Mouse (Mus musculus): Measurements from ENCODE around the gene Gm379. TPM values are rescaled to one million over a fixed set of nuclear protein-coding genes. Genes with fewer than 3 reads are reported as not detected.

Gene Gm379
- not detected in 2 replicates for polyA plus RNA-seq (2015; fragmentation: Nextera tagmentation; extraction: Ambion mirVana)

- H3K27me3 ChIP-seq (replicated peaks; ENCODE audit: control insufficient read depth, insufficient read depth, low read length): no peaks in the 10 kb centered on the region
- no peak within 1 kb of the TSS for H3K4me2 ChIP-seq (ENCODE audit: low read length)
- WGBS: 71% methylated on average over 2 of the region's 2 CpGs
- H3K36me3 ChIP-seq (ENCODE audit: control insufficient read depth, insufficient read depth): no peaks in the 10 kb centered on the region
- no peaks in the 10 kb centered on the region for H3K4me1 ChIP-seq (replicated peaks; ENCODE audit: control insufficient read depth, insufficient read depth, low read length)
- no peak within 1 kb of the TSS for H3K9ac ChIP-seq (replicated peaks; ENCODE audit: low read depth, low read length)
- H3K9me3 ChIP-seq (ENCODE audit: control insufficient read depth, low read length): no peaks in the 10 kb centered on the region
- no peak for ATAC-seq
- no peak within 1 kb of the TSS for H3K4me3 ChIP-seq (replicated peaks; ENCODE audit: low read length)
- H3K27ac ChIP-seq (ENCODE audit: low read length): no peak within 1 kb of the TSS
Observed at GRCm38 (mm10) chrX:108664885-108665284, at the start of gene Gm379. TSS of gene Gm379 (minus strand) at chrX:108664891.

DNA sequence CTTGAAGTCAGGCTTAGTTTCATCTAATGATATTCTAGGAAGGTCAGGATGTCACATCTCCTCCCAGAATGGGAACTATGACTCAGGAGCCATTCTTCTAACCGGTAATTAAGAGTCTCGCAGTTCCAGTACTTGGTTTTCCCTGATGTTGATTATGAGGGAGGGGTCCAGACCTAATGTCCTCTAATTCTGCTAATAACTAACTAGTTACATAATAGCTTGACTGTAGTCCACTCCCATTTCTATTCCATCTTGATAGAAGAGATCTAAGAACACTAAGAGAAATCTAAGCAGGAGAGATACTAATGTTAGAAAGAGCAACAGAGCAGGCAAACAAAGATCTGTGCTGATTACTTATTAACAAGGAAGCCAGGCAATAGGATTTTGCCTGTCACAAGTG is 39.6 kb upstream of the Gm379 start:
- H3K9ac ChIP-seq (replicated peaks; ENCODE audit: low read depth, low read length): no peak overlapping the region
- ATAC-seq: no peak
- H3K27me3 ChIP-seq (replicated peaks; ENCODE audit: control insufficient read depth, insufficient read depth, low read length): no peaks in the 10 kb centered on the region
- no peak overlapping the region for H3K27ac ChIP-seq (ENCODE audit: low read length)
- H3K4me2 ChIP-seq (ENCODE audit: low read length): no peak overlapping the region
- H3K4me3 ChIP-seq (replicated peaks; ENCODE audit: low read length): no peak overlapping the region
- H3K4me1 ChIP-seq (replicated peaks; ENCODE audit: control insufficient read depth, insufficient read depth, low read length): no peaks in the 10 kb centered on the region
- H3K36me3 ChIP-seq (ENCODE audit: control insufficient read depth, insufficient read depth): no peaks in the 10 kb centered on the region
- 76% methylated on average over 2 of the region's 2 CpGs for WGBS
- H3K9me3 ChIP-seq (ENCODE audit: control insufficient read depth, low read length): no peaks in the 10 kb centered on the region

DNA sequence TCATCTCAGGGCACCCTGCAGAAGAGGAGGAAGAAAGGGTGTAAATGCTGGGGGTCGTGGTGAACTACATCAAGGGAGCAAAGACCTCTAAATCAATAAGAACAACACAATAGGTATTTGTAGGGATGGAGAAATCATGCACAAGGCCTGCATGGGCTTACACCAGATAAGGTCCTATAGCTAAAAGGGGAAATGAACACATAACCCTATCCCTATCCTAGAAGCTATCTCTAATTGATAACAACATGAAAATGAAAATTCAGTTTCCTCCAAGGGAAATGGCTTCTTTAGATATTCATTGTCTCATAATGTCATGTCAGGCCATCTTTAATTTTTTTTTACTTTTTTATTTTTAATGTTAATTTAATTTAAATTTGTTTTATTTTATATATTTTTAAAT is 4.2 kb upstream of the Gm379 start:
- H3K4me3 ChIP-seq (replicated peaks; ENCODE audit: low read length): no peak overlapping the region
- 77% methylated on average over 1 of the region's 1 CpGs for WGBS
- H3K4me2 ChIP-seq (ENCODE audit: low read length): no peak overlapping the region
- no peaks in the 10 kb centered on the region for H3K27me3 ChIP-seq (replicated peaks; ENCODE audit: control insufficient read depth, insufficient read depth, low read length)
- no peaks in the 10 kb centered on the region for H3K4me1 ChIP-seq (replicated peaks; ENCODE audit: control insufficient read depth, insufficient read depth, low read length)
- H3K27ac ChIP-seq (ENCODE audit: low read length): no peak overlapping the region
- no peaks in the 10 kb centered on the region for H3K9me3 ChIP-seq (ENCODE audit: control insufficient read depth, low read length)
- H3K9ac ChIP-seq (replicated peaks; ENCODE audit: low read depth, low read length): no peak overlapping the region
- no peaks in the 10 kb centered on the region for H3K36me3 ChIP-seq (ENCODE audit: control insufficient read depth, insufficient read depth)
- no peak for ATAC-seq

DNA sequence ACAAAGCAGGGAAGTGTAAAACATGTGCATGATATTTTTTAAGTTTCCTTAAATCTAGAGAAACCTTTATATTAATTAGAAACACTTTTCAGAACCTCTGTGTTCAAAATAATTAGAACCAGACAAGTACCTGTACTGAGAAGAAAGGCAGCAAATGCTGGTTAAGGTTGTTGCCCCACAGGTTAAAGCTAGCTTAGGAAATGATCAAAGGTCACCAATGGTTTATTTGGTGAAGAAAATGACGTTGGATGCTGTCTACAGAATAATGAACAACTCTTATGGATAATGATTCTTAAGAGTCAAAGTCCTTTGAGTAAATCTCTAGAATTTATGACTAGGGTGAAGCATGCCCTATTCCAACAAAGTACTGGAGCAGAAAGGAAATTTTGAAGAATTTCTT is 42.7 kb downstream of the Gm379 start:
- Histone ChIP-seq H3K27ac (ENCODE audit: low read length) (no peak overlapping the region), H3K36me3 (ENCODE audit: control insufficient read depth, insufficient read depth) (no peaks in the 10 kb centered on the region), H3K9me3 (ENCODE audit: control insufficient read depth, low read length) (no peaks in the 10 kb centered on the region), H3K4me2 (ENCODE audit: low read length) (no peak overlapping the region), H3K4me3 (replicated peaks; ENCODE audit: low read length) (no peak overlapping the region), H3K4me1 (replicated peaks; ENCODE audit: control insufficient read depth, insufficient read depth, low read length) (no peaks in the 10 kb centered on the region), H3K27me3 (replicated peaks; ENCODE audit: control insufficient read depth, insufficient read depth, low read length) (no peaks in the 10 kb centered on the region), H3K9ac (replicated peaks; ENCODE audit: low read depth, low read length) (no peak overlapping the region)
- 48% methylated on average over 1 of the region's 1 CpGs for WGBS
- no peak for ATAC-seq

GRCm38 (mm10) chrX:108620886-108621285 is 43.8 kb downstream of the Gm379 start:
- 48% methylated on average over 1 of the region's 1 CpGs for WGBS
- H3K4me3 ChIP-seq (replicated peaks; ENCODE audit: low read length): no peak overlapping the region
- ATAC-seq: no peak

More at GRCm38 (mm10) chrX:108620886-108621285, 43.8 kb downstream of the Gm379 start:
- H3K9me3 ChIP-seq (ENCODE audit: control insufficient read depth, low read length): no peaks in the 10 kb centered on the region
- no peak overlapping the region for H3K27ac ChIP-seq (ENCODE audit: low read length)
- H3K36me3 ChIP-seq (ENCODE audit: control insufficient read depth, insufficient read depth): no peaks in the 10 kb centered on the region
- H3K27me3 ChIP-seq (replicated peaks; ENCODE audit: control insufficient read depth, insufficient read depth, low read length): no peaks in the 10 kb centered on the region
- H3K4me2 ChIP-seq (ENCODE audit: low read length): no peak overlapping the region
- H3K9ac ChIP-seq (replicated peaks; ENCODE audit: low read depth, low read length): no peak overlapping the region
- no peaks in the 10 kb centered on the region for H3K4me1 ChIP-seq (replicated peaks; ENCODE audit: control insufficient read depth, insufficient read depth, low read length)

Other genes starting within 250 kb of the Gm379 start
- 3.2 and 3.8 TPM in 2 replicates for gene Brwd3, start 169.5 kb upstream of the Gm379 start, polyA plus RNA-seq (2015; fragmentation: Nextera tagmentation; extraction: Ambion mirVana)